Mouse (Mus musculus) midbrain, postnatal 0 days (tissue): Measurements from ENCODE around the gene Itprid2. TPM values are rescaled to one million over a fixed set of nuclear protein-coding genes. Genes with fewer than 3 reads are reported as not detected.

Source experiments
- ATAC-seq: fragments of 200-750 bp; cut with Nextera tagmentation; 2 replicates; pipeline ENCODE4 v1.8.0; 2017; ENCODE audit warnings: moderate number of reproducible peaks, mild to moderate bottlenecking, moderate TSS enrichment, moderate library complexity; ENCODE audit not compliant: low FRiP score
- DNase-seq: peaks from one replicate; pipeline ENCODE4 v3.0.0-alpha.2; 2015; ENCODE audit warnings: low spot score
- H3K27ac ChIP-seq: fragments of 300-500 bp; sonication (generic); 2 replicates; pipeline ENCODE4 v1.5.1; 2014; ENCODE audit warnings: low read depth, mild to moderate bottlenecking, low read length, mixed read lengths
- H3K27me3 ChIP-seq: fragments of 300-500 bp; sonication (generic); 2 replicates; pipeline ENCODE4 v1.6.1; 2014; ENCODE audit warnings: low read length, control low read depth, mixed read lengths; ENCODE audit not compliant: insufficient read depth
- H3K36me3 ChIP-seq: fragments of 300-500 bp; sonication (generic); 2 replicates; pipeline ENCODE4 v1.6.1; 2014; ENCODE audit warnings: low read length, control low read depth, mixed read lengths; ENCODE audit not compliant: insufficient read depth
- H3K4me1 ChIP-seq: fragments of 300-500 bp; sonication (generic); 2 replicates; pipeline ENCODE4 v1.6.1; 2014; ENCODE audit warnings: mild to moderate bottlenecking, control low read depth, antibody characterized with exemption, low read length, mixed read lengths; ENCODE audit not compliant: insufficient read depth
- H3K4me2 ChIP-seq: fragments of 300-500 bp; sonication (generic); 2 replicates; pipeline ENCODE4 v1.6.1; 2014; ENCODE audit warnings: low read depth, mild to moderate bottlenecking, low read length, mixed read lengths; ENCODE audit not compliant: poor library complexity, severe bottlenecking
- H3K4me3 ChIP-seq: fragments of 300-500 bp; sonication (generic); 2 replicates; pipeline ENCODE4 v1.5.1; 2014; ENCODE audit warnings: low read depth, mild to moderate bottlenecking, low read length, moderate library complexity
- H3K9ac ChIP-seq: fragments of 300-500 bp; sonication (generic); replicated peaks from 2 replicates; pipeline ENCODE4 v1.6.1; 2014; ENCODE audit warnings: mild to moderate bottlenecking, low read length, moderate library complexity, mixed read lengths; ENCODE audit not compliant: poor library complexity, severe bottlenecking
- H3K9me3 ChIP-seq: fragments of 300-500 bp; sonication (generic); 2 replicates; pipeline ENCODE4 v1.6.1; 2016; ENCODE audit warnings: low read length, control low read depth
- CTCF ChIP-seq: IDR thresholded peaks from 2 replicates; pipeline ENCODE4 v1.5.1; 2016; ENCODE audit warnings: antibody characterized with exemption, mild to moderate bottlenecking
- WGBS: fragments of 180-500 bp; shearing (Covaris S2); extraction: QIAGEN DNeasy Blood & Tissue Kit; methylation state at CpG from one replicate; pipeline ENCODE4 v1.1.7; 2014; 5-methylcytosine and 5-hydroxymethylcytosine counted together
- polyA plus RNA-seq: library from polyadenylated mRNA; unstranded; fragments of >200 nt; fragmentation: Nextera tagmentation; extraction: Ambion mirVana; gene quantifications from 2 replicates; pipeline ENCODE4 v1.2.1, GENCODE M21; 2015
- total RNA-seq: library from RNA; depleted of rRNA; stranded (reverse); fragments of >200 nt; gene quantifications from 2 replicates; pipeline ENCODE4 v1.2.3, GENCODE M21; 2014

The Itprid2 gene
- total and polyA plus RNA-seq, 2 experiments from 2014 or later, result 3.4 to 9.7 TPM

DNA sequence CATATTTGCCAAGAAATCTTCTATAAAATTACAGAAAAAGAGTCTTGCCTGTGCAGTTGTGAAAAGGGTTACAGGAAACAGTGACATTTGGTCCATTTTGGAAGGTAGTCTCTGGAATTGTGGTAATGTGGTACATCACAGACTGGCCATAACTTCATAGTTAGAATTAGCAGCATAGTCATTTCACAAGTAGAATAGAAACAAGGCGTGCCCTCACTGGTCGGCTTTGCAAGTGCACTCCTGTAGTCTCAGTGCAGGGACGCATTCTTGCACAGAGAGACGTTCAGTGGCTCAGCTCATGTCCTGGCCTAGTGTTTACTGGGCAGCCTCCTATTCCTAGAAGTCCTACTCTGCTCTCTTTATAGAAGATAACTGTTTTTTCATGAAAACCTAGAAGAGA, 17.4 kb downstream of the Itprid2 start:
- Histone ChIP-seq H3K4me1 (no peaks in the 10 kb centered on the region), H3K4me3 (no peak overlapping the region), H3K9me3 (no peaks in the 10 kb centered on the region), H3K4me2 (no peak overlapping the region), H3K27ac (no peak overlapping the region), H3K36me3 (peaks cover 6% of the 10 kb centered on the region), H3K9ac (no peak overlapping the region), H3K27me3 (no peaks in the 10 kb centered on the region)
- no peak for ATAC-seq
- 89% methylated on average over 4 of the region's 4 CpGs for WGBS
- no peak for DNase-seq
- TF ChIP-seq CTCF, result no peak

- no peak overlapping the region for H3K4me2 ChIP-seq
- H3K9me3 ChIP-seq, result no peaks in the 10 kb centered on the region
- 58% methylated on average over 6 of the region's 6 CpGs for WGBS
- no peaks in the 10 kb centered on the region for H3K27me3 ChIP-seq
- H3K36me3 ChIP-seq, result peaks cover 10% of the 10 kb centered on the region
- ATAC-seq (no peak), DNase-seq (no peak)
- no peak overlapping the region for H3K27ac ChIP-seq
- H3K4me1 ChIP-seq, result no peaks in the 10 kb centered on the region
- TF ChIP-seq CTCF, result no peak
- no peak overlapping the region for H3K9ac ChIP-seq
- no peak overlapping the region for H3K4me3 ChIP-seq
These were observed 18.1 kb downstream of the Itprid2 start for GRCm38 (mm10) chr2:79653093-79653808.

- DNase-seq (no peak), ATAC-seq (no peak)
- Histone ChIP-seq H3K27me3 (no peaks in the 10 kb centered on the region), H3K9ac (no peak overlapping the region), H3K36me3 (peaks cover 11% of the 10 kb centered on the region), H3K4me3 (no peak overlapping the region), H3K9me3 (no peaks in the 10 kb centered on the region), H3K27ac (no peak overlapping the region), H3K4me2 (no peak overlapping the region), H3K4me1 (no peaks in the 10 kb centered on the region)
- 82% methylated on average over 2 of the region's 2 CpGs for WGBS
- TF ChIP-seq CTCF, result no peak
These were observed 18.6 kb downstream of the Itprid2 start for GRCm38 (mm10) chr2:79653809-79654164.

DNA sequence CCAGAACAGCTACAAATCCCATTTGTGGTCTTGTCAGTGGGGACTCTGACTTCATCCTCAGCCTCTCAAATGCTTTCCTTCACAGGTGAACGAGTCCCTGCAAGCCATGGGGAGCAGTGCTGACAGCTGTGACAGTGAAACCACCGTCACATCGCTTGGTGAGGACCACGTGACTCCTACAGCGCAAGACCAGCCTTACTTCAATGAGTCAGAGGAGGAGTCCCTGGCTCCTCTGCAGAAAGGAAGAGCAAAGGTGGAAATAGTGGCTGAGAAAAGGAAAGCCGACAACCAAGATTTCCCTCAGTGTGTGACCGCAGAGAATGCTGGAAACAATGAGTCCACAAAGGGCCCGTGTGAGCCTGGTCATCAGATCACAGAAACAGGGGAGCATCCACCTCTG, 21.9 kb downstream of the Itprid2 start:
- Histone ChIP-seq H3K9me3 (no peaks in the 10 kb centered on the region), H3K27me3 (no peaks in the 10 kb centered on the region), H3K27ac (no peak overlapping the region), H3K4me2 (no peak overlapping the region), H3K4me1 (no peaks in the 10 kb centered on the region), H3K36me3 (peaks cover 14% of the 10 kb centered on the region), H3K9ac (no peak overlapping the region), H3K4me3 (no peak overlapping the region)
- ATAC-seq, result no peak
- no peak for DNase-seq
- TF ChIP-seq CTCF, result no peak
- WGBS, result 81% methylated on average over 8 of the region's 8 CpGs

GRCm38 (mm10) chr2:79660417-79661185, 25.4 kb downstream of the Itprid2 start:
- H3K9me3 ChIP-seq, result no peaks in the 10 kb centered on the region
- no peak overlapping the region for H3K4me3 ChIP-seq
- H3K27ac ChIP-seq, result no peak overlapping the region
- peaks cover 18% of the 10 kb centered on the region for H3K36me3 ChIP-seq
- H3K4me2 ChIP-seq, result no peak overlapping the region
- H3K27me3 ChIP-seq, result no peaks in the 10 kb centered on the region
- H3K9ac ChIP-seq, result no peak overlapping the region
- ATAC-seq, result no peak
- TF ChIP-seq CTCF, result no peak
- no peaks in the 10 kb centered on the region for H3K4me1 ChIP-seq
- WGBS, result 75% methylated on average over 12 of the region's 12 CpGs
- no peak for DNase-seq

- Histone ChIP-seq H3K36me3 (peaks cover 18% of the 10 kb centered on the region), H3K4me2 (no peak overlapping the region), H3K9me3 (no peaks in the 10 kb centered on the region), H3K4me1 (no peaks in the 10 kb centered on the region), H3K27me3 (no peaks in the 10 kb centered on the region), H3K9ac (no peak overlapping the region), H3K4me3 (no peak overlapping the region), H3K27ac (no peak overlapping the region)
- 66% methylated on average over 7 of the region's 7 CpGs for WGBS
- ATAC-seq (no peak), DNase-seq (peak; percentile 27)
- no peak for TF ChIP-seq CTCF
These were observed 26.4 kb downstream of the Itprid2 start for GRCm38 (mm10) chr2:79661486-79662104.
